Mouse (Mus musculus): ENCODE results near the gene Olfr17.

GRCm38 (mm10) chr7:107092920-107093319, at the start of gene Olfr17:
- TF ChIP-seq CTCF (IDR thresholded peaks at IDR 0.05; ENCODE audit: low read depth, low read length) (no peak), POLR2A (IDR thresholded peaks at IDR 0.05; ENCODE audit: extremely low read depth, insufficient read depth, low read length) (no peak)
